Mouse (Mus musculus) naive thymus-derived CD4-positive, alpha-beta T cell, adult 2 months (primary cell): Measurements from ENCODE around the gene Gm17018.

Experiments
- DNase-seq: peaks from one replicate; pipeline ENCODE4 v3.0.0-alpha.2; 2011; ENCODE audit warnings: low read depth

Gene Gm17018

GRCm38 (mm10) chr19:45627036-45627435 is 66.6 kb downstream of the Gm17018 start:
- no peak for DNase-seq

DNA sequence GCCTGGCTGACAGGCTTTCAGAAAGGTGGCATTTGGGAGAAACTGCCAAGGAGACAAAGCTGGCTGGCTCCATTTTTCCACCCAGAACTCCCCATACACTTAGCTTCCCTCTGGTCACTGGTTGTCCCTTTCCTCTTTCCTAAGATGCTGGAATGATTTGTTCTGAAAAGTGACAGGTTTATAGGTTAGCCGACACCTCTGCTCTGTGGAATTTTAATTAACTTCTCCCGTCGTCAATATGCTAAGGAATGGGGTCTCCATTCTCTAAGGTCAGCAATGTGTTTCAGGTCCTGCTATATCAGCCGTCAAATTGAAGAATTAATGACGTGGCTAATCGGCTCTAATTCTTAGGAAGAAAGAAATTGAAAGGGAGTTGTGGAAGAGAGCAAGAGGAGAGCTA is 68.2 kb downstream of the Gm17018 start:
- DNase-seq, result no peak

DNA sequence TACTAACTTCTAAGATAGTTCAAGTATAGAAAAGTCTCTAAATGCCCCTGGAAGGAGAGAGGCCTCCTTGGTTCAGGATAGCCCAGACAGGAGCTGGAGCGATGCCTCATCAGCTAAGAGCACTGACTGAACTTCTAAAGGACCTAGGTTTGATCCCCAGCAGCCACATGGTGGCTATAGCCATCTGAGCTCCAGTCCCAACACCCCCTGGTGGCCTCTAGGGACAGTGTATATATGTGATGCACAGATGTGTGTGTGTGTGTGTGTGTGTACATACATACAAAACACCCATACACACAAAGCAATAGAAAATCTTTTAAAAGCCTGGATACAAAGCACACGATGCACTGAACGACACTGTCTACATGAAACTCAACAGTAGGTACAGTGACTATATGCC is 68.8 kb downstream of the Gm17018 start:
- DNase-seq, result peak; percentile 38
